Mouse (Mus musculus) liver, adult 2 months (tissue): ENCODE measurements around the gene Gfy. TPM values are rescaled to one million over a fixed set of nuclear protein-coding genes. Genes with fewer than 3 reads are reported as not detected.
"Not testable (repeated sequence)": the region's sequence is repeated elsewhere in the genome, so short reads cannot be mapped to it uniquely, and the experiment has no call there.

Experiments used
- DNase-seq: peaks from one replicate; pipeline ENCODE4 v3.0.0-alpha.2; 2011; ENCODE audit warnings: low read depth, low spot score; ENCODE audit errors: extremely low read depth
- H3K27ac ChIP-seq: fragments of 200-500 bp; replicated peaks from 2 replicates; pipeline ENCODE4 v1.5.1; 2012; ENCODE audit warnings: low read depth, mild to moderate bottlenecking, control low read depth, inconsistent platforms, low read length; ENCODE audit not compliant: insufficient read depth
- H3K27me3 ChIP-seq: fragments of 200-500 bp; 2 replicates; pipeline ENCODE4 v1.6.1; 2012; ENCODE audit warnings: mild to moderate bottlenecking, moderate library complexity, low read length, inconsistent platforms; ENCODE audit not compliant: control insufficient read depth, insufficient read depth
- H3K36me3 ChIP-seq: fragments of 200-500 bp; 2 replicates; pipeline ENCODE4 v1.6.1; 2012; ENCODE audit warnings: low read length, inconsistent platforms; ENCODE audit not compliant: control insufficient read depth, insufficient read depth
- H3K4me1 ChIP-seq: fragments of 200-500 bp; 2 replicates; pipeline ENCODE4 v1.6.1; 2011; ENCODE audit warnings: low read length; ENCODE audit not compliant: control insufficient read depth, insufficient read depth
- H3K4me3 ChIP-seq: fragments of 200-500 bp; 2 replicates; pipeline ENCODE4 v1.5.1; 2011; ENCODE audit warnings: low read depth, mild to moderate bottlenecking, control low read depth, low read length, moderate library complexity; ENCODE audit not compliant: insufficient read depth
- H3K79me2 ChIP-seq: fragments of 200-500 bp; 2 replicates; pipeline ENCODE4 v1.6.1; 2012; ENCODE audit warnings: inconsistent platforms, mild to moderate bottlenecking, low read length, moderate library complexity; ENCODE audit not compliant: control insufficient read depth, insufficient read depth
- H3K9ac ChIP-seq: fragments of 200-500 bp; 2 replicates; pipeline ENCODE4 v1.6.1; 2012; ENCODE audit warnings: low read depth, mild to moderate bottlenecking, control low read depth, inconsistent platforms, low read length
- CTCF ChIP-seq: fragments of 200-500 bp; IDR thresholded peaks from 2 replicates; pipeline ENCODE4 v1.5.1; 2011; ENCODE audit warnings: low read depth, low read length, control low read depth
- POLR2A ChIP-seq: fragments of 200-500 bp; IDR thresholded peaks from 2 replicates; pipeline ENCODE4 v1.6.1; 2011; ENCODE audit warnings: low read length, control low read depth; ENCODE audit not compliant: insufficient read depth; ENCODE audit errors: extremely low read depth
- WGBS: fragments of 180-500 bp; shearing (Covaris S2); methylation state at CpG from one replicate; pipeline ENCODE4 v1.1.7; 2018; 5-methylcytosine and 5-hydroxymethylcytosine counted together
- polyA plus RNA-seq: library from polyadenylated mRNA; depleted of rRNA; stranded (reverse); fragments of >200 nt; gene quantifications from 2 replicates; pipeline ENCODE4 v1.2.3, GENCODE M21; 2012
- total RNA-seq: library from RNA; depleted of rRNA; stranded (reverse); fragments of >200 nt; gene quantifications from 2 replicates; pipeline ENCODE4 v1.2.3, GENCODE M21; 2014

Gene Gfy
- total and polyA plus RNA-seq, 2 experiments, result not detected

- no peak overlapping the region for H3K9ac ChIP-seq
- no peak overlapping the region for H3K4me3 ChIP-seq
- no peaks in the 10 kb centered on the region for H3K36me3 ChIP-seq
- WGBS, result 5% methylated on average over 30 of the region's 31 CpGs
- TF ChIP-seq POLR2A, result no peak
- no peak for TF ChIP-seq CTCF
- no peaks in the 10 kb centered on the region for H3K79me2 ChIP-seq
- no peaks in the 10 kb centered on the region for H3K4me1 ChIP-seq
- no peak overlapping the region for H3K27ac ChIP-seq
- DNase-seq, result no peak
- H3K27me3 ChIP-seq, result peaks cover 33% of the 10 kb centered on the region
These were observed 3.0 kb downstream of the Gfy start for GRCm38 (mm10) chr7:45176356-45176755.

- TF ChIP-seq POLR2A (no peak), CTCF (no peak)
- Histone ChIP-seq H3K4me3 (no peak overlapping the region), H3K36me3 (no peaks in the 10 kb centered on the region), H3K4me1 (no peaks in the 10 kb centered on the region), H3K27me3 (peaks cover 30% of the 10 kb centered on the region), H3K27ac (no peak overlapping the region), H3K79me2 (no peaks in the 10 kb centered on the region), H3K9ac (no peak overlapping the region)
- WGBS, result 5% methylated on average over 23 of the region's 23 CpGs
- no peak for DNase-seq
These were observed 3.4 kb downstream of the Gfy start for GRCm38 (mm10) chr7:45175929-45176328.

- TF ChIP-seq POLR2A (no peak), CTCF (no peak)
- 7% methylated on average over 13 of the region's 13 CpGs for WGBS
- Histone ChIP-seq H3K79me2 (no peaks in the 10 kb centered on the region), H3K4me1 (no peaks in the 10 kb centered on the region), H3K27ac (no peak overlapping the region), H3K9ac (no peak overlapping the region), H3K27me3 (peaks cover 28% of the 10 kb centered on the region), H3K36me3 (no peaks in the 10 kb centered on the region), H3K4me3 (no peak overlapping the region)
- DNase-seq, result no peak
These were observed 4.0 kb downstream of the Gfy start for GRCm38 (mm10) chr7:45175398-45175797.

- WGBS, result 10% methylated on average over 29 of the region's 29 CpGs
- H3K36me3 ChIP-seq, result no peaks in the 10 kb centered on the region
- no peak for DNase-seq
- H3K27me3 ChIP-seq, result peaks cover 30% of the 10 kb centered on the region
- H3K27ac ChIP-seq, result no peak overlapping the region
- H3K4me3 ChIP-seq, result no peak overlapping the region
- no peaks in the 10 kb centered on the region for H3K4me1 ChIP-seq
- no peak for TF ChIP-seq POLR2A
- TF ChIP-seq CTCF, result no peak
- H3K79me2 ChIP-seq, result no peaks in the 10 kb centered on the region
- H3K9ac ChIP-seq, result no peak overlapping the region
These were observed 4.6 kb downstream of the Gfy start for GRCm38 (mm10) chr7:45174567-45175280.

GRCm38 (mm10) chr7:45173772-45174171, 5.6 kb downstream of the Gfy start:
- H3K27ac ChIP-seq, H3K4me1 ChIP-seq, H3K4me3 ChIP-seq, H3K79me2 ChIP-seq, DNase-seq, H3K9ac ChIP-seq, H3K36me3 ChIP-seq: not testable (repeated sequence)
- peaks cover 33% of the 10 kb centered on the region for H3K27me3 ChIP-seq
- 67% methylated on average over 1 of the region's 1 CpGs for WGBS
- peak; percentile 39; the same call in 1 of the 2 replicates for TF ChIP-seq CTCF

GRCm38 (mm10) chr7:45172974-45173373, 6.4 kb downstream of the Gfy start:
- Histone ChIP-seq H3K79me2 (no peaks in the 10 kb centered on the region), H3K27ac (no peak overlapping the region), H3K36me3 (no peaks in the 10 kb centered on the region), H3K27me3 (peaks cover 41% of the 10 kb centered on the region), H3K9ac (no peak overlapping the region), H3K4me3 (no peak overlapping the region), H3K4me1 (no peaks in the 10 kb centered on the region)
- TF ChIP-seq CTCF (peak; percentile 47; the same call in 1 of the 2 replicates), POLR2A (no peak)
- no peak for DNase-seq
- 59% methylated on average over 7 of the region's 7 CpGs for WGBS
